Mouse (Mus musculus) brain, embryonic 14.5 days (tissue): ENCODE results near the gene Adgrf5.

ENCODE experiments used
- CTCF ChIP-seq: fragments of 200-500 bp; IDR thresholded peaks from 2 replicates; pipeline ENCODE4 v1.5.1; 2012; ENCODE audit warnings: inconsistent platforms, mild to moderate bottlenecking, moderate library complexity, borderline replicate concordance; ENCODE audit not compliant: insufficient read depth, insufficient read length; ENCODE audit errors: extremely low read depth
- POLR2A ChIP-seq: fragments of 200-500 bp; IDR thresholded peaks from 2 replicates; pipeline ENCODE4 v1.6.1; 2012; ENCODE audit warnings: mild to moderate bottlenecking, inconsistent platforms, borderline replicate concordance; ENCODE audit not compliant: poor library complexity, insufficient read depth, insufficient read length, severe bottlenecking; ENCODE audit errors: extremely low read depth

DNA sequence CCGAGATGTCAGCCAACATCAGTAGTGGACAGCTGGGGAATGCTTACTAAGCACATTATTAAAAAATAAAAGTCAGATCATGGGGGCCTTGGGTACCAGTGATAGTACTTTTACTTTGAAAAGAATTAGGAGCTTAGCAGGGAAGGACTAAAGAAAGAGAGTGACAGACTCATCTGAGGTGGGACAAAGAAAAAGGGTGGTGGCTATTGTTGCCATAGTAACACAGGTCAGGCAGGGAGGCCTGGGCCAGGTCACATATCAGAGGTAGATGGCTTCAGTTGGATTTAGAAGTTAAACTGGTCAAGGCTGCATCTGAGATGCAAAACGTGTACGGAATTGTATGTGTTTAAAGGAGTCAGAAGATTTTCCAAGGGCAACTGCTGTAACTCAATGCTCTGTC is 38.9 kb downstream of the Adgrf5 start:
- TF ChIP-seq CTCF (no peak), POLR2A (no peak)
